Mouse (Mus musculus): ENCODE measurements at regions not wholly inside any gene's neighbourhood (a gene's known extent, or its start where the extent isn't known, plus 50 kb on each side); places are given as distances from the start of the nearest gene placed in this dataset.

GRCm38 (mm10) chr1:137584104-137584675, 591.3 kb downstream of the Ptprc start:
- no peak for DNase-seq (ENCODE audit: low read depth, low spot score)
- no peaks in the 10 kb centered on the region for H3K36me3 ChIP-seq (ENCODE audit: control insufficient read depth in 1 of 2, insufficient read depth in 2 of 2, low read length in 2 of 2)
- no peak overlapping the region for H3K27ac ChIP-seq (ENCODE audit: control insufficient read depth, low read depth, low read length)
- H3K79me2 ChIP-seq (ENCODE audit: control insufficient read depth, insufficient read depth, low read length, poor library complexity), result no peaks in the 10 kb centered on the region
- no peak for TF ChIP-seq POLR2AphosphoS5 (IDR thresholded peaks at IDR 0.05; ENCODE audit: borderline replicate concordance, low read depth, low read length)
- no peak for TF ChIP-seq RCOR1 (IDR thresholded peaks at IDR 0.05; ENCODE audit: low read depth, low read length)
- TF ChIP-seq NRF1 (IDR thresholded peaks at IDR 0.05; ENCODE audit: insufficient read depth, low read depth, low read length, poor library complexity, severe bottlenecking), result no peak
- no peak for TF ChIP-seq MAX (IDR thresholded peaks at IDR 0.05; ENCODE audit: low read length)
- TF ChIP-seq MEF2A (IDR thresholded peaks at IDR 0.05; ENCODE audit: extremely low read depth, insufficient replicate concordance, low read depth, low read length, poor library complexity, severe bottlenecking), result no peak
- TF ChIP-seq UBTF (IDR thresholded peaks at IDR 0.05; ENCODE audit: borderline replicate concordance, insufficient read depth, low read depth, low read length), result no peak
- no peak for TF ChIP-seq MAFK (IDR thresholded peaks at IDR 0.05; ENCODE audit: borderline replicate concordance, low read depth, low read length)
- TF ChIP-seq CHD2 (IDR thresholded peaks at IDR 0.05; ENCODE audit: low read length), result no peak
- TF ChIP-seq JUND (IDR thresholded peaks at IDR 0.05; ENCODE audit: low read depth, low read length), result no peak
- TF ChIP-seq MAZ (IDR thresholded peaks at IDR 0.05; ENCODE audit: low read depth, low read length), result no peak
- TF ChIP-seq EP300 (IDR thresholded peaks at IDR 0.05; ENCODE audit: low read depth in 1 of 2, low read length in 2 of 2), result no peak
- TF ChIP-seq SIN3A (IDR thresholded peaks at IDR 0.05; ENCODE audit: low read length), result no peak
- H3K9me3 ChIP-seq (replicated peaks; ENCODE audit: insufficient read depth, low read length), result no peaks in the 10 kb centered on the region
- no peak overlapping the region for H3K4me3 ChIP-seq (ENCODE audit: control insufficient read depth in 1 of 2, insufficient read depth in 1 of 2, low read depth in 2 of 2, low read length in 2 of 2)
- H3K9ac ChIP-seq (ENCODE audit: control insufficient read depth, low read depth, low read length, poor library complexity, severe bottlenecking), result no peak overlapping the region
- H3K4me1 ChIP-seq (ENCODE audit: control insufficient read depth in 1 of 2, insufficient read depth in 2 of 2, low read length in 2 of 2), result no peaks in the 10 kb centered on the region
- H3K27me3 ChIP-seq (ENCODE audit: control insufficient read depth in 1 of 2, insufficient read depth in 2 of 2, low read length in 2 of 2), result no peaks in the 10 kb centered on the region

GRCm38 (mm10) chr1:137577639-137578038, 597.9 kb downstream of the Ptprc start:
- TF ChIP-seq ELF1 (IDR thresholded peaks at IDR 0.05; ENCODE audit: low read depth, low read length) (no peak), KAT2A (conservative IDR thresholded peaks at IDR 0.05; ENCODE audit: low read depth, low read length) (no peak), ZKSCAN1 (IDR thresholded peaks at IDR 0.05; ENCODE audit: low read depth, low read length) (no peak), ETS1 (IDR thresholded peaks at IDR 0.05; ENCODE audit: low read depth, low read length) (no peak), MXI1 (IDR thresholded peaks at IDR 0.05; ENCODE audit: low read depth, low read length) (no peak)
- H3K79me2 ChIP-seq (ENCODE audit: control insufficient read depth, insufficient read depth, low read length, poor library complexity), result no peaks in the 10 kb centered on the region

More at GRCm38 (mm10) chr1:137577639-137578038, 597.9 kb downstream of the Ptprc start:
- Histone ChIP-seq H3K4me1 (ENCODE audit: control insufficient read depth in 1 of 2, insufficient read depth in 2 of 2, low read length in 2 of 2) (no peaks in the 10 kb centered on the region), H3K36me3 (ENCODE audit: control insufficient read depth in 1 of 2, insufficient read depth in 2 of 2, low read length in 2 of 2) (no peaks in the 10 kb centered on the region), H3K4me3 (ENCODE audit: control insufficient read depth in 1 of 2, insufficient read depth in 1 of 2, low read depth in 2 of 2, low read length in 2 of 2) (no peak overlapping the region), H3K27me3 (ENCODE audit: control insufficient read depth in 1 of 2, insufficient read depth in 2 of 2, low read length in 2 of 2) (no peaks in the 10 kb centered on the region), H3K27ac (ENCODE audit: control insufficient read depth, low read depth, low read length) (no peak overlapping the region), H3K9ac (ENCODE audit: control insufficient read depth, low read depth, low read length, poor library complexity, severe bottlenecking) (no peak overlapping the region), H3K9me3 (replicated peaks; ENCODE audit: insufficient read depth, low read length) (no peaks in the 10 kb centered on the region)
- DNase-seq (ENCODE audit: low read depth, low spot score), result no peak

Data from MEL (cell line).